Mouse (Mus musculus): ENCODE measurements at regions not wholly inside any gene's neighbourhood (a gene's known extent, or its start where the extent isn't known, plus 50 kb on each side); places are given as distances from the start of the nearest gene placed in this dataset.
A peak's percentile ranks its signal among the peaks of the same experiment; 100 is the strongest.

- no peak for DNase-seq (ENCODE audit: low spot score in 2 of 2)
Observed at GRCm38 (mm10) chr3:132479275-132479674, 150.3 kb upstream of the Gimd1 start.

- DNase-seq (ENCODE audit: low spot score in 2 of 2), result no peak
Observed at GRCm38 (mm10) chr3:132484814-132485213, 144.8 kb upstream of the Gimd1 start.

GRCm38 (mm10) chr3:132485553-132485952 lies 144.1 kb upstream of the Gimd1 start:
- DNase-seq (ENCODE audit: low spot score in 2 of 2), result no peak

GRCm38 (mm10) chr3:132506095-132506494 lies 123.5 kb upstream of the Gimd1 start:
- peak in 1 of 2 experiments; percentile 3 for DNase-seq (ENCODE audit: low spot score in 2 of 2)

GRCm38 (mm10) chr3:132510240-132510639 lies 119.4 kb upstream of the Gimd1 start:
- no peak for DNase-seq (ENCODE audit: low spot score in 2 of 2)

GRCm38 (mm10) chr3:132512526-132513102 lies 117.0 kb upstream of the Gimd1 start:
- DNase-seq (ENCODE audit: low spot score in 2 of 2), result no peak

GRCm38 (mm10) chr3:132533323-132533904 lies 96.2 kb upstream of the Gimd1 start:
- no peak for DNase-seq (ENCODE audit: low spot score in 2 of 2)

- no peak for DNase-seq (ENCODE audit: low spot score in 2 of 2)
Observed at GRCm38 (mm10) chr3:132539780-132540658, 89.6 kb upstream of the Gimd1 start.

GRCm38 (mm10) chr3:132551238-132551808 lies 78.3 kb upstream of the Gimd1 start:
- DNase-seq (ENCODE audit: low spot score in 2 of 2), result no peak

- DNase-seq (ENCODE audit: low spot score in 2 of 2), result no peak
Observed at GRCm38 (mm10) chr3:132565755-132566154, 63.9 kb upstream of the Gimd1 start.

GRCm38 (mm10) chr3:132566301-132566700 lies 63.3 kb upstream of the Gimd1 start:
- no peak for DNase-seq (ENCODE audit: low spot score in 2 of 2)
